7 mouse cellular contexts compared by ENCODE assay signal in the genomic region with DNA sequence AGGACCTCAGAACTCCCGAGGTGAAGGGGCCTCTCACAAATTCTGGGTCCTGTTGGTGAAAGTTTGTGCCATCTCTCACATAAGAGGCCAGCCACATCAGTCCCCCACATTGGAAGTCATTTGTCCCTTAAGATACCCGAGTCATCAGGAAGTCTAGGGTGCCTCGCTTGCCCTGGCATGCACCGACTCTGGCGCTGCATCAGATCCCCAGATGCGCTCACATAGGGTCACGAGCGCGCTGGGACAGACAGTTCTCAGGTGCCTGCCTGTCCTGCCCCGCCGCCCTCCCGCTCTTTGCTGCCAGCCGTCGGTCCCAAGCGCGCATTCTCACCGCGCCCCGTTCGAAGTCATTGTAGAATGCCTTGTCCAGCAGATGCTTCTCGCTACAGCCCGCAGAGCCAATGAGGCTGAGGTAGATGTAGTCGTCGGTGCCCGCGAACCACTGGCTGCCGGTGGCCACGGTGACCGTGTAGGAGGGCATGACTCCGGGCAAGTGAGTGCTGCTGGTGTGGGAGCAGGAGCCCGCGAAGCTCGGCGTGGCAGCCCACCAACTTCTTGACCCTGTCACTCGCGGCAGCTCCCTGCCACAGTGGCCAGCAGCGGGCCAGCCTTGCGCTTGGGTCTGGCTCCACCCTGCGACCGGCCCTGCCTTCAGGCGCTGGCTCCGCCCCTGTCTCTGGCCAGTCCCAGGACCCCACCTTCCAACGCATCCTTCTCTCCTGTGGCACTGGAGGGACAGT. TPM values are rescaled to one million over a fixed set of nuclear protein-coding genes. Genes with fewer than 3 reads are reported as not detected.
DNase-seq lines count a peak whose midpoint lies in the region; ATAC-seq and TF ChIP-seq lines count a peak whose summit lies in the region.

Gene Alox5 (minus strand): TSS at position 635 of the 740 bp plus-strand sequence.

- WGBS in forebrain, postnatal 0 days: 4% methylated on average over 43 of the region's 43 CpGs
- 4% methylated on average over 43 of the region's 43 CpGs for WGBS in hindbrain, embryonic 11.5 days
- 1% methylated on average over 43 of the region's 43 CpGs for WGBS in liver, embryonic 13.5 days (ENCODE audit: insufficient replicate concordance)

- H3K36me3 ChIP-seq in MEL (ENCODE audit: control insufficient read depth in 1 of 2, insufficient read depth in 2 of 2, low read length in 2 of 2): peaks cover 0 to 36% of the 10 kb centered on the region in 2 experiments; a peak in 2 of 4 replicates
- no peaks in the 10 kb centered on the region for H3K36me3 ChIP-seq in forebrain, postnatal 0 days (ENCODE audit: insufficient read depth)
- no peaks in the 10 kb centered on the region for H3K36me3 ChIP-seq in hindbrain, embryonic 11.5 days (ENCODE audit: control insufficient read depth, insufficient read depth, low read length)
- no peaks in the 10 kb centered on the region for H3K36me3 ChIP-seq in liver, embryonic 13.5 days

- H3K27ac ChIP-seq in MEL (ENCODE audit: control insufficient read depth, low read depth, low read length): 0 out of 2 replicates have a peak within 1 kb of the TSS, but pooled peaks have one; percentile 17
- H3K27ac ChIP-seq in forebrain, postnatal 0 days (ENCODE audit: low read depth, low read length): no peak within 1 kb of the TSS
- H3K27ac ChIP-seq in hindbrain, embryonic 11.5 days (ENCODE audit: low read depth, low read length): no peak within 1 kb of the TSS
- H3K27ac ChIP-seq in liver, embryonic 13.5 days: no peak within 1 kb of the TSS

- peak; percentile 24 for DNase-seq in MEL (ENCODE audit: low read depth, low spot score)
- peak; percentile 29 for DNase-seq in adrenal gland, postnatal 25 days
- DNase-seq in forebrain, postnatal 0 days: no peak
- peak; percentile 48 for DNase-seq in hindbrain, embryonic 11.5 days (ENCODE audit: low spot score)
- DNase-seq in liver, embryonic 13.5 days: peak; percentile 6
- DNase-seq in neural tube, embryonic 10.5 days (ENCODE audit: extremely low spot score, low spot score): peak; percentile 49
- no peak for DNase-seq in right cerebral cortex, adult 18-20 months

- H3K4me3 ChIP-seq in MEL (ENCODE audit: control insufficient read depth in 1 of 2, insufficient read depth in 1 of 2, low read depth in 2 of 2, low read length in 2 of 2): peak within 1 kb of the TSS; percentile 22 to 29; a peak in 3 of 4 replicates
- H3K4me3 ChIP-seq in forebrain, postnatal 0 days (ENCODE audit: low read depth, low read length): peak within 1 kb of the TSS; percentile 16; the same call in 1 of the 2 replicates
- H3K4me3 ChIP-seq in hindbrain, embryonic 11.5 days (ENCODE audit: low read depth, low read length): peak within 1 kb of the TSS; percentile 34
- H3K4me3 ChIP-seq in liver, embryonic 13.5 days (replicated peaks): peak within 1 kb of the TSS; percentile 49

- no peak for TF ChIP-seq CTCF in MEL (IDR thresholded peaks at IDR 0.05 in 2 of 3, conservative IDR thresholded peaks at IDR 0.05 in 1 of 3; ENCODE audit: control insufficient read depth in 1 of 3, insufficient read depth in 1 of 3, low read depth in 2 of 3, low read length in 3 of 3, poor library complexity in 1 of 3, severe bottlenecking in 1 of 3)
- TF ChIP-seq CTCF in forebrain, postnatal 0 days (IDR thresholded peaks at IDR 0.05; ENCODE audit: low read depth): no peak

- no peaks in the 10 kb centered on the region for H3K27me3 ChIP-seq in MEL (ENCODE audit: control insufficient read depth in 1 of 2, insufficient read depth in 2 of 2, low read length in 2 of 2)
- H3K27me3 ChIP-seq in forebrain, postnatal 0 days (ENCODE audit: insufficient read depth, low read length): peaks cover 18% of the 10 kb centered on the region
- H3K27me3 ChIP-seq in hindbrain, embryonic 11.5 days (ENCODE audit: control insufficient read depth, insufficient read depth, low read length): peaks cover 12% of the 10 kb centered on the region
- H3K27me3 ChIP-seq in liver, embryonic 13.5 days: peaks cover 30% of the 10 kb centered on the region

- peak; percentile 20; the same call in 1 of the 2 replicates for ATAC-seq in forebrain, postnatal 0 days
- ATAC-seq in hindbrain, embryonic 11.5 days (ENCODE audit: low FRiP score): peak; percentile 69; the same call in 1 of the 2 replicates
- ATAC-seq in liver, embryonic 13.5 days (ENCODE audit: low read depth): peak; percentile 55; the same call in 1 of the 2 replicates

- H3K79me2 ChIP-seq in MEL (ENCODE audit: control insufficient read depth, insufficient read depth, low read length, poor library complexity): no peaks in the 10 kb centered on the region

- TF ChIP-seq POLR2A in MEL (IDR thresholded peaks at IDR 0.05; ENCODE audit: control insufficient read depth in 1 of 2, insufficient read depth in 1 of 2, low read depth in 1 of 2, low read length in 2 of 2, poor library complexity in 1 of 2): no peak

- no peaks in the 10 kb centered on the region for H3K9me3 ChIP-seq in MEL (replicated peaks; ENCODE audit: insufficient read depth, low read length)
- no peaks in the 10 kb centered on the region for H3K9me3 ChIP-seq in forebrain, postnatal 0 days (ENCODE audit: low read length)
- H3K9me3 ChIP-seq in hindbrain, embryonic 11.5 days (ENCODE audit: control insufficient read depth, low read length): no peaks in the 10 kb centered on the region
- no peaks in the 10 kb centered on the region for H3K9me3 ChIP-seq in liver, embryonic 13.5 days (replicated peaks)

- peak within 1 kb of the TSS; percentile 19 for H3K9ac ChIP-seq in MEL (ENCODE audit: control insufficient read depth, low read depth, low read length, poor library complexity, severe bottlenecking)
- no peak within 1 kb of the TSS for H3K9ac ChIP-seq in forebrain, postnatal 0 days
- peak within 1 kb of the TSS; percentile 24; the same call in 1 of the 2 replicates for H3K9ac ChIP-seq in hindbrain, embryonic 11.5 days (ENCODE audit: low read depth, low read length)
- peak within 1 kb of the TSS; percentile 33; the same call in 1 of the 2 replicates for H3K9ac ChIP-seq in liver, embryonic 13.5 days

- H3K4me1 ChIP-seq in MEL (ENCODE audit: control insufficient read depth in 1 of 2, insufficient read depth in 2 of 2, low read length in 2 of 2): peaks cover 33 to 43% of the 10 kb centered on the region in 2 experiments
- no peaks in the 10 kb centered on the region for H3K4me1 ChIP-seq in forebrain, postnatal 0 days (ENCODE audit: insufficient read depth)
- H3K4me1 ChIP-seq in hindbrain, embryonic 11.5 days (replicated peaks; ENCODE audit: control insufficient read depth, insufficient read depth, low read length): no peaks in the 10 kb centered on the region
- H3K4me1 ChIP-seq in liver, embryonic 13.5 days (replicated peaks): peaks cover 30% of the 10 kb centered on the region

- peak within 1 kb of the TSS; percentile 43 for H3K4me2 ChIP-seq in forebrain, postnatal 0 days (ENCODE audit: low read depth)
- peak within 1 kb of the TSS; percentile 58 for H3K4me2 ChIP-seq in hindbrain, embryonic 11.5 days (replicated peaks; ENCODE audit: low read depth, low read length)
- H3K4me2 ChIP-seq in liver, embryonic 13.5 days: peak within 1 kb of the TSS; percentile 72

- TF ChIP-seq EP300 in MEL (IDR thresholded peaks at IDR 0.05; ENCODE audit: low read depth in 1 of 2, low read length in 2 of 2): no peak

- no peak for TF ChIP-seq RAD21 in MEL (IDR thresholded peaks at IDR 0.05; ENCODE audit: low read depth, low read length)

TF ChIP-seq in MEL, 35 proteins besides CTCF, POLR2A, EP300 and RAD21:
- TF ChIP-seq UBTF (IDR thresholded peaks at IDR 0.05; ENCODE audit: borderline replicate concordance, insufficient read depth, low read depth, low read length) (no peak), ZNF384 (IDR thresholded peaks at IDR 0.05; ENCODE audit: low read depth, low read length) (no peak), GATA1 (IDR thresholded peaks at IDR 0.05; ENCODE audit: low read depth, low read length) (no peak)

RNA-seq across cellular contexts. Expression of gene Alox5, which starts in this region (rescaled TPM):
- 1.1 and 1.6 TPM in 2 replicates for total RNA-seq in MEL (2012; rRNA removed)
- 1 to 10 TPM in 1 of 2 experiments, not detected in 1; 5.7 TPM for polyA plus RNA-seq in MEL (2012; ENCODE audit: insufficient read depth in 1 of 2, insufficient read length in 2 of 2, low read depth in 1 of 2, low replicate concordance in 2 of 2, missing spikeins in 1 of 2)
- 0.97 and 1.5 TPM in 2 replicates for total RNA-seq in adrenal gland, postnatal 25 days (2021)
- 0.46 and 0.81 TPM in 2 replicates for total RNA-seq in forebrain, postnatal 0 days (2014; rRNA removed)
- 0.97 and 1.2 TPM in 2 replicates for polyA plus RNA-seq in forebrain, postnatal 0 days (2015; fragmentation: Nextera tagmentation; extraction: Ambion mirVana)
- 0.82 and 0.86 TPM in 2 replicates for polyA plus RNA-seq in hindbrain, embryonic 11.5 days (2014; fragmentation: Nextera tagmentation; extraction: Ambion mirVana)
- 2.9 and 3.3 TPM in 2 replicates for polyA plus RNA-seq in liver, embryonic 13.5 days (2015; fragmentation: Nextera tagmentation; extraction: Ambion mirVana)

Comparison
In these comparisons a context has a peak if more than half of its experiments do, and no peak if none do; other contexts are left out.
1. Peak in DNase-seq, ATAC-seq, H3K4me3 ChIP-seq, H3K9ac ChIP-seq and H3K4me2 ChIP-seq in hindbrain, embryonic 11.5 days; RNA of the gene not detected or under 1 TPM.
2. DNase-seq: peak in MEL (single experiment), adrenal gland, postnatal 25 days (single experiment), liver, embryonic 13.5 days (single experiment) and neural tube, embryonic 10.5 days (single experiment); none in forebrain, postnatal 0 days (single experiment) and right cerebral cortex, adult 18-20 months (single experiment).
3. Peak in every context shown above with its lines, with median percentiles within 50 percentile points of each other: H3K4me3 ChIP-seq, ATAC-seq and H3K4me2 ChIP-seq.